8 mouse cellular contexts compared by ENCODE assay signal in the genomic region with DNA sequence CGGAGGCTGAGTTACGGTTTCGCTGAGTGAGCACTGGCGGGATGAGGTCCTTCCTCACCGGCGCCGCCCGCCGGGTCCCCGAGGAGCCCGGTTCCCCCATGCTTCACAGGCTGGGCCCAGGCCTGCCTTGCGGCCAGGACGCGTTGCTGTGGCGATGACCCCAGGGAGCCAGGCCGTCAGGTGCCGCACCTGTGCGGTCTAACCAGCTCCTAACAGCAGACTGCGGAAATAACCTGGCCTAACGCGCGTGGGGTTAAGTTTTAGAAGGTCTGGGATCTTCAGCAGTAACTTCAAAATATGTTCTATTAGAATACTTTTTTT. TPM values are rescaled to one million over a fixed set of nuclear protein-coding genes. Genes with fewer than 3 reads are reported as not detected.
DNase-seq lines count a peak whose midpoint lies in the region; ATAC-seq and TF ChIP-seq lines count a peak whose summit lies in the region.

No protein-coding gene starts in this region.

- under 1% methylated on average over 22 of the region's 22 CpGs for WGBS in heart, embryonic 11.5 days (ENCODE audit: insufficient replicate concordance)
- under 1% methylated on average over 22 of the region's 22 CpGs for WGBS in forebrain, embryonic 14.5 days
- under 1% methylated on average over 22 of the region's 22 CpGs for WGBS in liver, embryonic 15.5 days (ENCODE audit: insufficient replicate concordance)

- H3K4me2 ChIP-seq in heart, embryonic 11.5 days: peak overlapping the region; percentile 87
- H3K4me2 ChIP-seq in forebrain, embryonic 14.5 days (ENCODE audit: low read length): peak overlapping the region; percentile 87
- H3K4me2 ChIP-seq in liver, embryonic 15.5 days: peak overlapping the region; percentile 97

- no peaks in the 10 kb centered on the region for H3K36me3 ChIP-seq in heart, embryonic 11.5 days (ENCODE audit: control insufficient read depth, insufficient read depth, low read length)
- H3K36me3 ChIP-seq in E14TG2a.4 (ENCODE audit: insufficient read depth, low read length): no peaks in the 10 kb centered on the region
- H3K36me3 ChIP-seq in forebrain, embryonic 14.5 days (ENCODE audit: control insufficient read depth, insufficient read depth, low read length): no peaks in the 10 kb centered on the region
- H3K36me3 ChIP-seq in liver, embryonic 15.5 days (replicated peaks): no peaks in the 10 kb centered on the region

- DNase-seq in heart, adult 11 months: no peak
- no peak for DNase-seq in forebrain, embryonic 14.5 days (ENCODE audit: low spot score)
- no peak for DNase-seq in adrenal gland, postnatal 25 days
- DNase-seq in adrenal gland, adult 18-20 months (ENCODE audit: low spot score in 2 of 2): no peak
- no peak for DNase-seq in urinary bladder, postnatal 4 days (ENCODE audit: low spot score in 2 of 2)

- no peak for TF ChIP-seq CTCF in E14TG2a.4 (conservative IDR thresholded peaks at IDR 0.05; ENCODE audit: low read length)

- peak overlapping the region; percentile 96 for H3K27ac ChIP-seq in heart, embryonic 11.5 days (ENCODE audit: low read depth, low read length)
- peak overlapping the region; percentile 95 for H3K27ac ChIP-seq in forebrain, embryonic 14.5 days (ENCODE audit: low read depth, low read length)
- H3K27ac ChIP-seq in liver, embryonic 15.5 days (replicated peaks): peak overlapping the region; percentile 95

- H3K9me3 ChIP-seq in heart, embryonic 11.5 days (replicated peaks; ENCODE audit: control insufficient read depth, low read length): no peaks in the 10 kb centered on the region
- no peaks in the 10 kb centered on the region for H3K9me3 ChIP-seq in E14TG2a.4 (ENCODE audit: low read length)
- no peaks in the 10 kb centered on the region for H3K9me3 ChIP-seq in forebrain, embryonic 14.5 days (replicated peaks; ENCODE audit: control insufficient read depth, low read length)
- no peaks in the 10 kb centered on the region for H3K9me3 ChIP-seq in liver, embryonic 15.5 days (replicated peaks)

- H3K27me3 ChIP-seq in heart, embryonic 11.5 days (ENCODE audit: control insufficient read depth, insufficient read depth, low read length): no peaks in the 10 kb centered on the region
- no peaks in the 10 kb centered on the region for H3K27me3 ChIP-seq in E14TG2a.4 (ENCODE audit: insufficient read depth, low read length)
- H3K27me3 ChIP-seq in forebrain, embryonic 14.5 days (replicated peaks; ENCODE audit: control insufficient read depth, insufficient read depth, low read length): no peaks in the 10 kb centered on the region
- H3K27me3 ChIP-seq in liver, embryonic 15.5 days: no peaks in the 10 kb centered on the region

- H3K4me1 ChIP-seq in heart, embryonic 11.5 days (ENCODE audit: control insufficient read depth, insufficient read depth, low read length): peaks cover 2% of the 10 kb centered on the region; the same call in 1 of the 2 replicates
- peaks cover 46% of the 10 kb centered on the region for H3K4me1 ChIP-seq in E14TG2a.4 (replicated peaks; ENCODE audit: low read depth, low read length)
- peaks cover 22% of the 10 kb centered on the region; the same call in 1 of the 2 replicates for H3K4me1 ChIP-seq in forebrain, embryonic 14.5 days (ENCODE audit: control insufficient read depth, insufficient read depth, low read length)
- peaks cover 50% of the 10 kb centered on the region for H3K4me1 ChIP-seq in liver, embryonic 15.5 days (replicated peaks)

- peak overlapping the region; percentile 91 for H3K9ac ChIP-seq in heart, embryonic 11.5 days (ENCODE audit: low read depth, low read length)
- peak overlapping the region; percentile 79 for H3K9ac ChIP-seq in forebrain, embryonic 14.5 days (ENCODE audit: low read length)
- peak overlapping the region; percentile 88 for H3K9ac ChIP-seq in liver, embryonic 15.5 days

- peak; percentile 46 for ATAC-seq in heart, embryonic 11.5 days (replicated peaks; ENCODE audit: insufficient number of reproducible peaks, low FRiP score, low TSS enrichment)
- no peak; the same call in 1 of the 2 replicates for ATAC-seq in forebrain, embryonic 14.5 days
- ATAC-seq in liver, embryonic 15.5 days (ENCODE audit: insufficient read depth): peak; percentile 30

- H3K4me3 ChIP-seq in heart, embryonic 11.5 days (ENCODE audit: low read depth, low read length): peak overlapping the region; percentile 83
- H3K4me3 ChIP-seq in E14TG2a.4 (replicated peaks; ENCODE audit: low read length): peak overlapping the region; percentile 87
- peak overlapping the region; percentile 73 for H3K4me3 ChIP-seq in forebrain, embryonic 14.5 days (ENCODE audit: low read depth, low read length)
- H3K4me3 ChIP-seq in liver, embryonic 15.5 days (replicated peaks): peak overlapping the region; percentile 86

RNA-seq across cellular contexts. Expression of gene 1190002N15Rik, which starts 0.9 kb away (rescaled TPM):
- 54.3 and 67.1 TPM in 2 replicates for polyA plus RNA-seq in heart, embryonic 11.5 days (2014; fragmentation: Nextera tagmentation; extraction: Ambion mirVana)
- 6.6 and 7.0 TPM in 2 replicates for polyA plus RNA-seq in forebrain, embryonic 14.5 days (2014; fragmentation: Nextera tagmentation; extraction: Ambion mirVana)
- polyA plus RNA-seq in liver, embryonic 15.5 days (2015; fragmentation: Nextera tagmentation; extraction: Ambion mirVana): 8.5 and 10.1 TPM in 2 replicates
- 24.2 and 25.2 TPM in 2 replicates for total RNA-seq in adrenal gland, postnatal 25 days (2021)
- total RNA-seq in adrenal gland, adult 18-20 months (2021): 10 to 100 TPM; 14.9 to 16.5 TPM
